Mouse (Mus musculus) layer of hippocampus, postnatal 14 days (tissue): ENCODE measurements at regions not wholly inside any gene's neighbourhood (a gene's known extent, or its start where the extent isn't known, plus 50 kb on each side); places are given as distances from the start of the nearest gene placed in this dataset.

ENCODE experiments used
- DNase-seq, 2 experiments: peaks; one replicate each; pipeline ENCODE4 v3.0.0; 2021 to 2022; ENCODE audit warnings: low spot score in 2 of 2, mixed read lengths in 1 of 2

GRCm38 (mm10) chr14:105841888-105842287, 54.7 kb downstream of the Spry2 start:
- no peak for DNase-seq

- no peak for DNase-seq
These were observed 59.1 kb downstream of the Spry2 start for GRCm38 (mm10) chr14:105837533-105837932.

GRCm38 (mm10) chr14:105830701-105831100, 65.9 kb downstream of the Spry2 start:
- DNase-seq: no peak

- no peak for DNase-seq
These were observed 66.3 kb downstream of the Spry2 start for GRCm38 (mm10) chr14:105830301-105830700.

- DNase-seq: no peak
These were observed 73.5 kb downstream of the Spry2 start for GRCm38 (mm10) chr14:105823129-105823528.

GRCm38 (mm10) chr14:105822653-105823052, 74.0 kb downstream of the Spry2 start:
- DNase-seq: no peak

GRCm38 (mm10) chr14:105819534-105819933, 77.1 kb downstream of the Spry2 start:
- no peak for DNase-seq

GRCm38 (mm10) chr14:105818841-105819240, 77.8 kb downstream of the Spry2 start:
- DNase-seq: no peak

GRCm38 (mm10) chr14:105817481-105817880, 79.1 kb downstream of the Spry2 start:
- DNase-seq: no peak

GRCm38 (mm10) chr14:105815827-105816226, 80.8 kb downstream of the Spry2 start:
- DNase-seq: no peak

- peak; percentile 5 to 13 for DNase-seq
These were observed 81.3 kb downstream of the Spry2 start for GRCm38 (mm10) chr14:105815281-105815680.

- DNase-seq: no peak
These were observed 83.0 kb downstream of the Spry2 start for GRCm38 (mm10) chr14:105813661-105814060.

- no peak for DNase-seq
These were observed 83.5 kb downstream of the Spry2 start for GRCm38 (mm10) chr14:105813097-105813496.

GRCm38 (mm10) chr14:105805762-105806161, 90.9 kb downstream of the Spry2 start:
- no peak for DNase-seq

- no peak for DNase-seq
These were observed 91.3 kb downstream of the Spry2 start for GRCm38 (mm10) chr14:105805362-105805761.

GRCm38 (mm10) chr14:105804761-105805160, 91.9 kb downstream of the Spry2 start:
- no peak for DNase-seq

GRCm38 (mm10) chr14:105803281-105803680, 93.3 kb downstream of the Spry2 start:
- no peak for DNase-seq

- DNase-seq: no peak
These were observed 93.9 kb downstream of the Spry2 start for GRCm38 (mm10) chr14:105802529-105803280.

GRCm38 (mm10) chr14:105800142-105800925, 96.3 kb downstream of the Spry2 start:
- DNase-seq: no peak

GRCm38 (mm10) chr14:105799401-105799861, 97.2 kb downstream of the Spry2 start:
- no peak for DNase-seq

- DNase-seq: no peak
These were observed 103.5 kb downstream of the Spry2 start for GRCm38 (mm10) chr14:105793010-105793702.

GRCm38 (mm10) chr14:105790441-105790840, 106.2 kb downstream of the Spry2 start:
- peak in 1 of 2 experiments; percentile 22 for DNase-seq
